Mouse (Mus musculus) kidney, postnatal 4 days (tissue): Measurements from ENCODE around the gene Gm20683.
"Not testable (repeated sequence)": the region's sequence is repeated elsewhere in the genome, so short reads cannot be mapped to it uniquely, and the experiment has no call there.

Source experiments
- DNase-seq, 2 experiments: peaks; one replicate each; pipeline ENCODE4 v3.0.0; 2021; ENCODE audit warnings: mixed read lengths in 2 of 2

The Gm20683 gene

DNA sequence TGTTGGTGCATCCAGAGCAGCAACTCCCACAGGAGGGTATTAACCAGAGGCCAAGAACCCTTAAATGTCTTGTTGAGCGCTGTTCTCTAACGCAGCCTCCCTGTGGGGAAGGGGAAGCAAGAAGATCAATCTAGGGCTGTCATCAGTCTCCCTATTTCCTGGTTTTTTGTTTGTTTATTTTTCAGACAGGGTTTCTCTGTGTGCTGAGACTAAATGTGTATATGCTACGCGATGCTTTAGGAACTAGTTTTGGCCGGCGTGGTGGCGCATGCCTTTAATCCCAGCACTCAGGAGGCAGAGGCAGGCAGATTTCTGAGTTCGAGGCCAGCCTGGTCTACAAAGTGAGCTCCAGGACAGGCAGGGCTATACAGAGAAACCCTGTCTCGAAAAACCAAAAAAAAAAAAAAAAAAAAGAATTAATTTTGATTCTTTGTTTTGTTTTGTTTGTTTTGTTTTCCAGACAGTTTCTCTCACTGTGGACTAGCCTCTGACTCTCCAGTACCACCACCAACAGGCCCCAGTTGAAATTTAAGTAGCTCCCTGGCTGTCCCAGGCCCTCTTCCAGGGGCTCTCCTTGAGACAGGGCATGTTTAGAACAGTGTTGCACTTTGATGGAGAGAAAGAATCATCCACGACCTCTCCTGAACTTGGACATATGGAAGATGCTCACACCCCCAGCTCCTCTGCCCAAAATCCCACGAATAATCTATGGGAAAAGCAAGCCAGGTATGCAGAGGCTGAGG, 32.0 kb upstream of the Gm20683 start:
- no peak for DNase-seq

DNA sequence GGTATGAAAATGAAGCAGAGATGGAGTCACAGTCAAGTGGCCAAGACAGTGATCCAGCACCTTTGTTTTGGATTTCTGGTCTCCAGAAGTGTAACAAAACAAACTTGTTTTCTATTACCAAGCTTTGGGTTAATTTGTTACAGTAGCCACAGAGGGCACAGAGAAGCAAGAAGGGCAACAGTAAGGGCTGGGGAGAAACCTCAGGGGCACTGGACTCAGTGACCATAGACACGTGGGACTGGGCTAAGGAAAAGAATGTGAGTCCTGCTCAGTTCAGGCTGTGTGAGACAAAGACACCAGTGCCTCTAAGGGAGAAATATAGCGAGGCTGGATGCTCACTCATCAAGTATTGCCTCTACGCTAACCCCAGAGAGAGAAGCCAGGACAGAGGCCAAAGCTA, 31.1 kb upstream of the Gm20683 start:
- no peak for DNase-seq

DNA sequence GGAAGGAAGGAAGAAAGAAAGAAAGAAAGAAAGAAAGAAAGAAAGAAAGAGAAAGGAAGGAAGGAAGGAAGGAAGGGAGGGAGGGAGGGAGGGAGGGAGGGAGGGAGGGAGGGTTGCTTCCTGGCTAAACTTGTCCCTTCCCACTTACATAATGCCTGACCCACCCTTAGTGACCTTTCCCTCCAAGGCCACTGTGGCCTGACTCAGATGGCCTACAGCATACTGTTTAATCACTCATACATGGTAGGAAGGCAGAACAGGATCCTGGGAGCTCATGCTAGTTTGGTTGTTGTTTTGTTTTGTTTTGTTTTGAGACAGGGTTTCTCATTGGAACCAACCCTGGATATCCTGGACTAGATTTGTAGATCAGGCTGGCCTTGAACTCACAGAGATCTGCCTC, 30.0 kb upstream of the Gm20683 start:
- not testable (repeated sequence) for DNase-seq

DNA sequence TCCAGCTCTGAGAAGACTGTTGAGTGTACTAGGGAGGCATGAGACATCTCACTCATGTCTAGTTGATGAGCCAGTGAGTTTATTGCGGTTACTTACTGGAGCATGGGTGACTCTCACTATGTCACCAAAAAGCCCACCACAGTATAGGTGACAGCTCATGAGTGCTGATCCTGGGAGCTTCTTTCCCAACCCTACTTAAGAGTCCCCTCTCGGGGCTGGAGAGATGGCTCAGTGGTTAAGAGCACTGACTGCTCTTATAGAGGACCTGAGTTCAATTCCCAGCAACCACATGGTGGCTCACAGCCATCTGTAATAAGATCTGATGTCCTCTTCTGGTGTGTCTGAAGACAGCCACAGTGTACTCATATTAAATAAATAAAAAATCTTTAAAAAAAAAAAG, 28.4 kb upstream of the Gm20683 start:
- no peak for DNase-seq

DNA sequence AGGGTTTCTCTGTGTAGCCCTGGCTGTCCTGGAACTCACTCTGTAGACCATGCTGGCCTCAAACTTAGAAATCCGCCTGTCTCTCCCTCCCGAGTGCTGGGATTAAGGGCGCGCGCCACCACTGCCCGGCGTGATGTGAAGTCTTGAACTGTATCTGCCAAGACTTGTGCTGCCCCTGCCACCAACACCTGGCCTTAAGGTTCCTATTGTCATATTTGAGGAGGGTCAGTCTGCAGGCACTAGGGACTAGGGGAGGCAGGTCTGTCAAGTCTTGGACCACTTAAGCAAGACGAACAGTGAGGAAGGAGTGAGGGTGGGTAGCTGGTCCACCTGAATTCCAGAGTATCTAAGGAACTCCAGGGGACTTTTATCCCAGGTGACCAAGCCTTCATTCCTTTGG, 27.9 kb upstream of the Gm20683 start:
- DNase-seq: no peak

DNA sequence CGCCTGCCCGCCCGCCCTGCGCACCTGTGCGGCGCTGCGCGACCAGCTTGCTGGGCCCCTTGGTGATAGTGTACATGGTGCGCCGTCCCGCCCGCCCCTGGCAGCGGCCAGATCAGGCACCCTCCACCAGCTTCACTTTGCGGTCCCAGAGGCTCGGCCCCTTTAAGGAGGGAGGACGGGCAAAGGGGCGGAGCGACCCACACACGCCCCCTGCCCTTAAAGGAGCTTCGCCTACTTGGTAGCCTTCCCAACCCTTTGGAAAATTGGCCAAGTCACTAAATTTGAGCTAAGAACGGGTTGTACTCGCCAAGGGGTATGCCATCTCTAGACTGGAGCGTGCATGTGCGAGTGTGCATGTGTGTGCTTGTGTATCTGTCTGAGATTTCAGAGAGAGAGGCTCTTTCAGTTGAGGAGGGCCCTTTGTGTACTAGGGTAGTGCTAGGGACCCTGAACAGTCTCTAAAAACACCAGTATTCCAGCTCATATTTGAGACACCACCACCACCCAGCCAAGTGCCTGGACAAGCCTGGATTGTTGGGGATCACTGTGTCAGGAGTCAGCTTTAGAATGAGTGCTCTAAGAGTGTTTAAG, 27.1 kb upstream of the Gm20683 start, which contains the start of gene Mcrip2:
Gene Mcrip2, minus strand, starts transcription at position 164 of the 591 bp plus-strand sequence.
- DNase-seq: peak; percentile 84 to 90

DNA sequence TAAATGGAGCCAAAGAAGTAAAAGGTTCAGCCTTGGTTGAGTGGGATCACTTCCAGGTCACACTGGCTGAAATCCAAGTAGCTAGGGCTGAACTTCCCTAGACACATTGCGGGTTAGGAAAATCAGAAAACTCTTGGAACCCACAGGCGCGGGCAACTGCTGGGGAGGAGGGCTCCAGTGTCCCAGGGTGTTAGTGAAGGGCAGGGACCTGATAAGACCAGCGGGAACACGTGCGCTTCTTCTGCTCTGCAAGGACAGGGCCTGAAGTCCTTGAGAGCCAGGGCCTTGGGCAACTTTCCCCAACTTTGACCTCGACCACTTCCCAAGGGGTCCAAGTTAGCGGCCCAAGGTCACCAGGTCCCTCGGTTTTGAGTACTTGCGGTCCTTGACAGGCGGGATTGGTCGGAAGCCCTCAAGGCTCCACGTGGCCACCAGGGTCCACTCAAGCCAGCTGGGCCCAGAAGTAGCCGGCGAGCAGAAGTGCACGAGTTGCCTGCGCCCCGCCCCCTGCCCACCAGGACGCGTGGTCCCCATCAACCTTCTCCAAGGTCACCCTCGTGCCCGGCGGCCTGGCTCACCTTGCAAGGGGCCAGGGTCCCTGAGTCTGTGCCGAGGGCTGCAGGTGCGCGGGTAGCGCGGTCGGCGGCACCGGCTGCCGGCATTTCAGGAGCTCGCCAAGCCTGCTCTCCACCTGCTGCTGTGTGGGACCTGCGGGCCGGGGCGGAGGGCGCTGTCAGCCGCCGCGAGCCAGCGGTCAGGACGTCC, 26.5 kb upstream of the Gm20683 start:
- peak; percentile 70 to 82 for DNase-seq

DNA sequence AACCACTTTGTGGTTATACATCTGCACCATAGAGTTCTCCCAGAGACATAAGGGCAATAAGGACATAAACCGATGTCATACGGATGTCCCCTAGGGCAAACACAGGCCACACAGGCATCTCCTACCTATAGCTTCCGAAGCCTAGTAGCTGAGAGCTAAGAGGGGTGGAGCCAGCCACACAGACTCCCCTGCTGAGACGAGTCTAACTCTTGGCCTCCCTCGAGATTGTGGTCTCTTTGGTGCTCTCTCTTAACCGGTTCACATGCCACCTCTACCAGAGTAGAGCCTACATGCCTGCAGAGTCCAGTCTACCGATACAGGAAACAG, 25.9 kb upstream of the Gm20683 start:
- DNase-seq: no peak

DNA sequence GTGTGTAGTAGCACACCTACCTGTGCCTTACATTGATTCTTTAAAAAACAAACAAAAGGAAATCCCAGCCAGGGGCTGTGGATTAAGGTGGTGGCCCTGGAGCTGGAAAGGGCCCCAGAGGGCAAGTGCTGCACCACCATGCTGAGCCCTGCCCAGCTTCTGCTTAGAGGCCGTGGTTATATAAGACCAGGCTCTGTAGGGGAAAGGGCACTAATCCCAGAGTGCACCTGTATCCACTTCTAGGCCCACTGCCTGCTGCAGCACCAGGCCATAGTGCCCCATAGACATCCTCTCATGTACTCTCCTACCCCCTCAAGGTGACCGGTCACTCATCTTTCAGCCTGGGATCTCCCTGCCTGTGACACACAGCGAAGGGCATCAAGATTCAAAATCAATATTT, 24.6 kb upstream of the Gm20683 start:
- no peak for DNase-seq

DNA sequence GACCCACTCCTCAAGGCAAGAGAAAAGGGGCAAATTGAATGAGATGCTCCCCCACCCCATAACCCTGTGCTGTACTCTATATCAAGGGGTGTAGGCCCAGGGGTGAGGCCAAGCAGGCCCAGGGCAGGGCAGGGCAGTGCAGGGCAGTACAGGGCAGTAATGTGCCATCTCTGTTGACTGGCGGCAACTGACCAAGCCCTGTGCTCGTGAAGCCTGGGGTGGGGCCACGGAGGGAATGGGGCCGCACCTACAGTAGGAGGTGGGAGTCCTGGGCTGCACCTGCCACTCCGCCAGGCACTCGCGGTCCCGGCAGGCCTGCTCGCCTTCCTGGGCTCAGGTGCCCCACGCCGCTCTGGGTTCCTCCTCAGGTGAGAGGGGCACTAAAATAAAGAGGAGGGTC, 23.7 kb upstream of the Gm20683 start:
- DNase-seq: no peak

DNA sequence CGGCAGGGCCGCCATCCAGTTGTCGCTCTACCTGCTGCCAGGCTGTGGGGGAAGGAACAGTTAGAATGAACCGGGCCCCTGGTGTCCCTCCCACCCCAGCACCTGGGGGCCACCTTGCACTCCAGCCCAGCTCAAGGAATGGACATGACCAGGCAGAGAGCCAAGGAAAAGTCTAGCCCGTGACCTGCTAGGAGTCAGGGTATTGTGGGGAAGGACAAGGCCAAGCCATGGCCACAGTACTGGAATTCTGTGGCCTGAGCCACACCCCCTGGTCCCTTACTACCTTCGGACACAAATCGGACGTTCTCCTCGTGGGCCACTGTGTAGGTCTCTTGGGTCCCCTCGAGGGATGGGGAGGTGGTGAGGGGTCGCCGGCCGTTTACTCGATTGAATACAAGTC, 22.7 kb upstream of the Gm20683 start:
- no peak for DNase-seq

DNA sequence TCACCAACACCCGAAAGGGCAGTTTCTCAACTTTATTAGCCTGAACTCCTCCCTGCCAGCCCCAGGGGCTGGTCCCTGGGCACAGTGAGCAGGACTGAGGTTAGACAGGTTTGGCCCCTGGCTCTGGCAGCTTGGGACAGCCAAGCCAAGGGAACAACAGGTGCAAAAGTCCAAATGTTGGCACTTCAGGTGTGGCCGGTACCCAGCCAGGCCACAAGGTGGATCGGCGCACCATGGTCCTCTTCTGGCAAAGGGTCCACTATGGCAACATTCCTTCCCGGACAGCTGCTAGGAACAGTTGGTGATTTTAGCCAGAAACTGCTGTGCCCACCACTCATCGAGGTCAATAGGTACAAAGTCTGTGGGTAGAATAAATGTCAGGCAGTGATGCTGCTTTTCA, 22.1 kb upstream of the Gm20683 start:
- DNase-seq: peak in 1 of 2 experiments; percentile 39

DNA sequence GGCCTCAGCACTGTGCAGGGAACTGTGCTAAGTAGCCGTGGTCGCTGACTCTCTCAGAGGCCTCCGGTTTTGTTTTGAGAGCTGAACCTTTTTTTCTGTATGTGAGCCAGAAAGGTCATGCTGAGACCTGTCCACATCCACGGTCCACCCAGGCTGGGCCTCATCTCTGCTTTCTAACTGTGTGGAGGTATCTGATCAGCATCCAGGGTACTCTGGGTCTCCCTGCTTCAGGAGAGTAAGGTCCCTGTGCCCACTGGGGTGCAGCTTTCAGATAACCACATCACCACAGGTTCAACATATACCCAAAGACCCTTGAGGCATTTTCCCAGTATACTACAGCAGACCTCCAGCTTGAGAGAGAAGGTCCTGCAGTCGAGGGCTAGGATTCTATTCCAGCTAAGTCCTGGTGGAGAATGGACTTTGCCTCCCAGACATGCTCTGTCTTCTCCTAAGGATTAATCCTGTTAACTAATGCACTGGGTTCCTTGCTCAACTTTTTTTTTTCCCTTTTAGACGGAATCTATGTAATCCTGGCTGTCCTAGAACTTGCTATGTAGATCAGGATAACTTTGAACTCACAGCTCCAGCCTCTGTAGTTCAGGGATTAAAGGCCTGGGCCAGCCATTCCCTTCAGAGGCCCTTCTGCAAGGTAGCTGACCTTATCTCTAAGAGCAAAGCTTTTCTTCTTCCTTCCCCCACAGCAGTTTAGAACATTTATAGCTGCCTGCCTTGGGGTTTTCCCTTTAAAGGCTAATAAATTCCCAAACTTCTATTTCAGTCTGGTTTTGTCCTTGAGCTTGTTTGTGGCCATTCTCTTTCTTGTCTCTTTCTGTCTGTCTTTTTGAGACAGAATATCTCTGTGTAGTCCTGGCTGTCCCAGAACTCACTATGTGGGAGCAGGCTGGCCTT, 20.4 kb upstream of the Gm20683 start:
- no peak for DNase-seq

DNA sequence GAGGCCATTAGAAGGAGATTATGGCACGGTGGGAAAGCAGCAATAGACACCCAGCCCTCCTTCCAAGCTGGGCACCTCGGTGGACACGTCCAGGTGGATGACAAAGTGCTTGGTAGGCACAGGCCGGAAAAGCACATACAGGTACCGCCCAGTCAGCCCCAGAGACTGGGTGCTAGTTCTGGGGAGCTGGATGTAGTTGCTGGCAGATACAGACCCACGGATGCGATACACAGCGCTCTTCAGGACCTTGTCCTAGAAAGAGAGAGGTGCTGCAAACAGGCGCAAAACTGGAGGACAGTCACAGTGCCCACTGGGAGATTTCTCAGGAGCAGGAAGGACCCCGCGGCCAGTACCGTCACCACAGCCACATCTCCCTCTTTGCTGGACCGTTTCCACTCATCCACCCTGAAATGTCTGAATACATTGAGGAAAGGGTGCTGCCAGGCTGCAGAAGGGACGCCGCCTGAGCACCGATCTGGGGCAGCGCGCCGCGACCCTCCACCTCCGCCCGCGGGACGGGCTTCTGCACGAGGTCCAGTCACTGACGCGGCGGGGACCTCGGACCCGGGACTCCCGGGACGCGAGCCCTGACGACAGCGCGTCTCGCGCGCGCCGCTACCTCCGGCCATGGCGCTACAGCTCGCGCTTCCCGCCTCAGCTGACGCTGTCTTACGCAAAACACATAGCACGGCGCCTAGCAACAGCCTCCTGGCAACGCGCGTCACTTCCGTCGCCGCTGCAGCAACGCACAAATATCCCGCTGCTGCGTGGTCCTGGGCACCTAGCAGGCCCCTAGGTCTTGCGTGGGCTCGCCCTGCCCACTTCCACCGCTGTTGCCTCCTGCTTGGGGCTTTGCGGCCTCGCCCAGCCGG, 19.5 kb upstream of the Gm20683 start, which contains the start of gene Wdr90:
Gene Wdr90, minus strand, starts transcription at position 670 of the 872 bp plus-strand sequence.
- DNase-seq: peak; percentile 93 to 95

DNA sequence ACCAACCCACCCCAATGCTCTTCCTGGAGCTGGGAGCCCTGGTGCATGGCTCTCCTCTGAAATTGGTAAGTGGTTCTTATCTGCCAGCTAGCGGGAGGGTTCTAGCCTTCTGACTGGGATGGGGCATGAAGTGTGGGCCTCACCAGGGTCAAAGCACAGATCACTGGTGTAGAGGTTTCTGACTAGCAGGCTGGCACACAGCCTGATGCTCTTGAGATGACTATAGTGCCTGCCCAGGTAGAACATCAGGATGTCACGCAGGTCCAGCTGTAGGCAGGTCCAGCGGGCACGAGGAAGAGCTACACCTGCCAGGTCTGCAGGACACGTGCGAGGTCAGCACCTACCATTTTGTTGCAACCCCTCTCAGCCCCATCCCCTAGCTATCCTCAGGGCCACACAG, 18.7 kb upstream of the Gm20683 start:
- DNase-seq: no peak

DNA sequence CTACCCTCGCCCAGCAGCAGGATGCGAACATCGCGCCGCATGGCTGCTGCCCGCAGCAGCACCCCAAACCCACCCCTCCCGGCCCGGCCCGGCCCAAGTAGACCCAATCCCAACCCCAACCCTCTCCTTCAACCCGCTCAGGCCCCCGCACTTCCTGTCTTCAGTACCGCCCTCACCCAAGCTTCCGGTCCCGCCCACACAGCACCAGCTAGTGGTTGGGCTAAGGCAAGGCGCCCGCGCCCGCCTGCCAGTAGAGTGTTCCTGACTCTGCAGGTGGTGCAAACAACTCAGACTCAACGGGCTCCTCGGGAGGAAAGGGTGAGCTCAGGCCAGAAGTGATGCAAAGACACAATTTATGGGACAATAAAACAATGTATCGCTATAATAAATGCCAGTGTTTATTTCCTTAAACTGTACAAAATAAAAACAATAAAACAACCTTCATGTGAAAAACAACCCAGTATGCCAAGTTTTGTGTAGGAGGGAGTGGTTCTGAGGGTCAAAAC, 2.9 kb upstream of the Gm20683 start, which contains the start of gene Rhot2:
Gene Rhot2, minus strand, starts transcription at position 456 of the 506 bp plus-strand sequence.
- peak; percentile 96 to 97 for DNase-seq

DNA sequence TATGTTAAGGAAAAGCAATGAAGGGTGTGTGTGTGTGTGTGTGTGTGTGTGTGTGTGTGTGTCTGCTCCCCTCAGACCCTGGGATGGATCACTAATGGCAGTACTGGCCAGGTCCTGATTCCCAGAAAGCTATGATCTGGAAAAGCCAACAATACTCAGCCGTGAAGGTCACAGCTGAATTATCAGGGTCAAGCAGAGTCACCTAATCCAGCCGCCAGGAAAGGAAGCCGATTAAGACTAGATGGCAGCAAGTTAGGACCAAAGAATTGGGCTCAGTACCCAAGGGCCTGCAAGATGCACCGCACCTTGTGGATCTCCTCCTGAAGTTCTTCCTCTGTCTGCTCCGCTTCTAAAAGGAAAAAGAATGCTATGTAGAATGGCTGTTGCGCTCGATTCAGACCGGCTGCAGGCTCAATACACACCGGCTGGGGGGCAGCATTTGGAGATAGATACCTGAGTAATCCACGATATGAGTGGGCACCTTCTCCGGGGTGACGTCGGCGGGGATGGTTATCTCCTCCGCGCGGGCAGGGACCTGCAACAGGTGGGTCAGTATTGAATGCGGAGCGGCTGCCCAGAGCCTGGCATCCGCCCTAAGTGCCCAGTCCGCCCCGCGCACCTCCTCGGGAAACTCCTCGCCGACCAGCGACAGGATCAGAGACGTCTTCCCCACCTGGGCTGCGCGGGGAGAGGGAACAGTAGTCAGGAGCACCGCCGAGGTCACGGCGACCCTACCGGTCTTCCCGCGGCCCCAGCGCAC, 2.3 kb upstream of the Gm20683 start:
- DNase-seq: peak in 1 of 2 experiments; percentile 20

DNA sequence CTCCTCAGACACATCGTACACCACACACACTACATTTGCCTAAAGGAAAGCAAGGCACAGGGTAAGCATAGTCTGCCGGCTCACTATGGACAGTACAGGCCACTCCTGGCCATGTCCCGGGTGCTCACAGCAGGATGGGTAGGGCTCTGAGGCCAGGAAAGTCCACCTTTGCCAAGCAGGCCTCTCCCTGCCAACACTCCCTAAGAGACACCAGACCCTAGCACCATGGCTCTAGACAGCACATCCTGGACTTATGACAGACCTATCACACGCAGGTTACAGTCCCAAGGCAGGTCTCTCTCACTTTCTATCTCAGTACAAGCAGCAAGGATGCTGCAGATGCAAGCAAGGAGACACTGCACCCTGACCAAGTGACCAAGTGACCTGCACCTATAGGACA, 1.6 kb upstream of the Gm20683 start:
- no peak for DNase-seq

DNA sequence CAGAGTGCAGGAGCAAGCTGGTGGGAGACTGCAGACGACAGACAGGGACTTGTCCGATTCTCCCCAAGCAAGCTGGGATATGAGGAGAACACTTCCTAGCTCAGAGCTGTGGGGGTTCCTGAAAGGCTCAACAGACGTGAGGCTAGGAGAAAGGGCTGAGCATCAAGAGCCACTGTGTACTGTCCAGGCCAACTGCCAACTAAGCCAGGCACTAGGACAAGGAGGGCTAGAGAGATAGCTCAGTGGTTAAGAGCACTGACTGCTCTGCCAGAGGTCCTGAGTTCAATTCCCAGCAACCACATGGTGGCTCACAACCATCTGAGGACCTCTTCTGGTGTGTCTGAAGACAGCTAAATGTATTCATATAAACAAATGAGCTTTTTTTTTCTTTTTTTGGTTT, 946 bp upstream of the Gm20683 start:
- no peak for DNase-seq

DNA sequence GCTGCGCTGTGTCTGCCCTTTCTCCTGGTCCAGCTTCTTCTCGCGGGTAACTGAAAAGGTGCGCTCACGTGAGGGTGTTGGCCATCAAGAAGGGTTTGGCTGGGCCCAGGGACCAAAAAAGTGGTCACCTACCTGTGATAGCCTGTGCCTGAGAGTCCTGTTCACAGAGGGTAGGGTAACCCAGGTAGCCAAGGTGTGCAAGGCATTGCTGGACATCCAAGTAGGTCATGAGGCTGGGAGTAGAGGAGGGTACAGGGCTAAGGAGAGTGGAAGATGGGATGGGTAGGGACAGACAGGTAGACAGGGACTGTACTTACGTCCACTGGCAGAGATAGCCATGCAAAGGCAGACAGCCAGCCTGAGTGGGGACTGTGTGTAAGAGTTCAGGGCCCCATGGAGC, 1.0 kb downstream of the Gm20683 start:
- DNase-seq: no peak
